ENCODE assay signal across 12 mouse cellular contexts in the genomic region with DNA sequence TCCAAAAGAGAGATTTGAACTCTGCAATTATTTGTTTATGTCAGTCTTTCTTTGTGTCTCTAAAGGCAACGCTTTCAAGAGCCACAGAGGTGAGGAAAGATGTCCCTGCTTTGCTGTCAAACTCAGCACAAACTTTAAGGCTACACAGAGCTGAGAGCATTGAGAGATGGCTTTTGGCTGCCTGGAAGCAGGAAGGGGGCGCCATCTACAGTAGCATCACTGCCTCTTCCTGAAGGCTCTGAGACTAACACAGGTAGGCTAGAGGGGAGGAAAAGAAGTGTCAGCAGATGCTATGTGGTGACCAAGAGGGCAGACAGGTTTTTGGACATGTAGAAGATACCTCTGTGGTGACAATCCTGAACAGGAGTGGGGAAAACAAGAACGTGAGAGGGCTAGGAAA. TPM values are rescaled to one million over a fixed set of nuclear protein-coding genes. Genes with fewer than 3 reads are reported as not detected.
A peak's percentile ranks its signal among the peaks of the same experiment; 100 is the strongest.
DNase-seq lines count a peak whose midpoint lies in the region; ATAC-seq and TF ChIP-seq lines count a peak whose summit lies in the region.
"Had no signal": no experiment of that assay in that cellular context is flagged by ENCODE, and none has a peak within 500 bp of the region (broad histone marks: within the 10 kb centered on the region; RNA-seq: fewer than 3 reads in every experiment).

No protein-coding gene starts in this region.

- H3K9me3 ChIP-seq in heart, embryonic 10.5 days: no peaks in the 10 kb centered on the region
- no peaks in the 10 kb centered on the region for H3K9me3 ChIP-seq in liver, postnatal 0 days (ENCODE audit: low read length)
- no peaks in the 10 kb centered on the region for H3K9me3 ChIP-seq in liver, embryonic 12.5 days (replicated peaks)
- H3K9me3 ChIP-seq: neural tube, embryonic 13.5 days had no signal

- H3K9ac ChIP-seq in liver, postnatal 0 days (replicated peaks): no peak overlapping the region
- no peak overlapping the region for H3K9ac ChIP-seq in liver, embryonic 12.5 days
- H3K9ac ChIP-seq: neural tube, embryonic 13.5 days had no signal

- ATAC-seq in liver, postnatal 0 days: no peak
- no peak for ATAC-seq in liver, embryonic 12.5 days

- H3K4me3 ChIP-seq in heart, embryonic 10.5 days: no peak overlapping the region
- no peak overlapping the region for H3K4me3 ChIP-seq in liver, postnatal 0 days (ENCODE audit: low read depth, low read length)
- H3K4me3 ChIP-seq in liver, embryonic 12.5 days: no peak overlapping the region
- H3K4me3 ChIP-seq: neural tube, embryonic 13.5 days had no signal

- no peak for TF ChIP-seq EP300 in liver, postnatal 0 days (IDR thresholded peaks at IDR 0.05; ENCODE audit: low read depth)

- no peak overlapping the region for H3K4me2 ChIP-seq in liver, postnatal 0 days (ENCODE audit: low read depth, low read length)
- H3K4me2 ChIP-seq in liver, embryonic 12.5 days: no peak overlapping the region
- H3K4me2 ChIP-seq: neural tube, embryonic 13.5 days had no signal

- DNase-seq in heart, embryonic 10.5 days (ENCODE audit: low spot score): peak; percentile 59
- DNase-seq in heart, adult 9 months (ENCODE audit: low spot score in 2 of 2): no peak
- DNase-seq in liver, postnatal 0 days: no peak
- DNase-seq in adrenal gland, postnatal 36 days: peak; percentile 22 to 30
- DNase-seq in cerebellum, postnatal 36 days: peak; percentile 45 to 50
- no peak for DNase-seq in urinary bladder, adult 2 months (ENCODE audit: low spot score)
- DNase-seq in c-Kit-positive CD71-positive TER-119-positive erythroid progenitor cells, embryonic 14.5 days (ENCODE audit: low spot score): no peak
- DNase-seq: kidney, adult 11 months; spleen, adult 18-20 months had no signal

- no peaks in the 10 kb centered on the region for H3K27me3 ChIP-seq in heart, embryonic 10.5 days (ENCODE audit: insufficient read depth, poor library complexity, severe bottlenecking)
- no peaks in the 10 kb centered on the region for H3K27me3 ChIP-seq in liver, postnatal 0 days (ENCODE audit: insufficient read depth, low read length)
- H3K27me3 ChIP-seq in liver, embryonic 12.5 days (replicated peaks): peaks cover 3% of the 10 kb centered on the region; the same call in 1 of the 2 replicates
- H3K27me3 ChIP-seq: neural tube, embryonic 13.5 days had no signal

- no peak overlapping the region for H3K27ac ChIP-seq in heart, embryonic 10.5 days
- H3K27ac ChIP-seq in liver, postnatal 0 days (ENCODE audit: low read depth): no peak overlapping the region
- no peak overlapping the region for H3K27ac ChIP-seq in liver, embryonic 12.5 days
- H3K27ac ChIP-seq: neural tube, embryonic 13.5 days had no signal

- H3K36me3 ChIP-seq in heart, embryonic 10.5 days: no peaks in the 10 kb centered on the region
- no peaks in the 10 kb centered on the region for H3K36me3 ChIP-seq in liver, postnatal 0 days (replicated peaks; ENCODE audit: insufficient read depth, low read length)
- H3K36me3 ChIP-seq in liver, embryonic 12.5 days: no peaks in the 10 kb centered on the region
- H3K36me3 ChIP-seq: neural tube, embryonic 13.5 days had no signal

- H3K4me1 ChIP-seq in heart, embryonic 10.5 days: 0 out of 2 replicates have a peak, but pooled peaks cover 4% of the 10 kb centered on the region
- H3K4me1 ChIP-seq in liver, postnatal 0 days (ENCODE audit: insufficient read depth): no peaks in the 10 kb centered on the region
- no peaks in the 10 kb centered on the region for H3K4me1 ChIP-seq in liver, embryonic 12.5 days

- peak; percentile 62 for TF ChIP-seq CTCF in liver, postnatal 0 days (IDR thresholded peaks at IDR 0.05; ENCODE audit: low read depth)

- WGBS in heart, embryonic 10.5 days: 28% methylated on average over 3 of the region's 3 CpGs
- 31% methylated on average over 3 of the region's 3 CpGs for WGBS in liver, postnatal 0 days (ENCODE audit: insufficient replicate concordance)
- 23% methylated on average over 3 of the region's 3 CpGs for WGBS in liver, embryonic 12.5 days (ENCODE audit: insufficient replicate concordance)

RNA-seq across cellular contexts. Expression of a gene that starts 35.2 kb away (rescaled TPM):
- polyA plus RNA-seq in heart, embryonic 10.5 days (2016; fragmentation: Nextera tagmentation; extraction: Ambion mirVana): 0.27 and 0.57 TPM in 2 replicates
- not detected in 2 replicates for polyA plus RNA-seq in liver, postnatal 0 days (2015; fragmentation: Nextera tagmentation; extraction: Ambion mirVana)
- polyA plus RNA-seq in liver, embryonic 12.5 days (2016; fragmentation: Nextera tagmentation; extraction: Ambion mirVana): not detected in 2 replicates
- total RNA-seq in adrenal gland, postnatal 36 days (2021): not detected
- polyA plus RNA-seq in urinary bladder, adult 2 months (2012; rRNA removed): not detected in 2 replicates
- total RNA-seq: granulocyte monocyte progenitor cell, adult 5-6 weeks had no signal

RNA-seq across cellular contexts. Expression of a gene that starts 41.1 kb away (rescaled TPM):
- 5.6 and 19.8 TPM in 2 replicates for polyA plus RNA-seq in heart, embryonic 10.5 days (2016; fragmentation: Nextera tagmentation; extraction: Ambion mirVana)
- polyA plus RNA-seq in liver, postnatal 0 days (2015; fragmentation: Nextera tagmentation; extraction: Ambion mirVana): 0.66 and 3.9 TPM in 2 replicates
- 0.60 and 0.98 TPM in 2 replicates for polyA plus RNA-seq in liver, embryonic 12.5 days (2016; fragmentation: Nextera tagmentation; extraction: Ambion mirVana)
- 1 to 10 TPM in 1 of 2 experiments, under 1 TPM in 1; 0.69 to 1.3 TPM for total RNA-seq in adrenal gland, postnatal 36 days (2021)
- 52.0 and 91.3 TPM in 2 replicates for polyA plus RNA-seq in urinary bladder, adult 2 months (2012; rRNA removed)
- total RNA-seq: granulocyte monocyte progenitor cell, adult 5-6 weeks had no signal

Comparison
In these comparisons a context has a peak if more than half of its experiments do, and no peak if none do; other contexts are left out.
1. DNase-seq: peak in heart, embryonic 10.5 days (single experiment), adrenal gland, postnatal 36 days (2 of 2) and cerebellum, postnatal 36 days (2 of 2); none in heart, adult 9 months (0 of 2), liver, postnatal 0 days (single experiment), urinary bladder, adult 2 months (single experiment) and c-Kit-positive CD71-positive TER-119-positive erythroid progenitor cells, embryonic 14.5 days (single experiment).